Mouse (Mus musculus) heart, adult 2 months (tissue): ENCODE measurements around the gene Dnajb6. TPM values are rescaled to one million over a fixed set of nuclear protein-coding genes. Genes with fewer than 3 reads are reported as not detected.
A peak's percentile ranks its signal among the peaks of the same experiment; 100 is the strongest.

Experiments used
- DNase-seq, 2 experiments: peaks; one replicate each; pipeline ENCODE4 v3.0.0; 2021
- H3K27ac ChIP-seq: fragments of 200-600 bp; 2 replicates; pipeline ENCODE4 v1.8.1; 2022
- H3K27me3 ChIP-seq: fragments of 200-500 bp; 2 replicates; pipeline ENCODE4 v1.6.1; 2012; ENCODE audit warnings: mild to moderate bottlenecking, low read length, inconsistent platforms, mixed read lengths; ENCODE audit not compliant: control insufficient read depth, insufficient read depth
- H3K36me3 ChIP-seq: fragments of 200-500 bp; 2 replicates; pipeline ENCODE4 v1.6.1; 2012; ENCODE audit warnings: low read length, inconsistent platforms; ENCODE audit not compliant: control insufficient read depth, insufficient read depth
- H3K4me1 ChIP-seq: fragments of 200-500 bp; 2 replicates; pipeline ENCODE4 v1.6.1; 2011; ENCODE audit warnings: low read length; ENCODE audit not compliant: control insufficient read depth, insufficient read depth
- H3K4me3 ChIP-seq: fragments of 200-600 bp; 2 replicates; pipeline ENCODE4 v1.8.1; 2022
- H3K79me2 ChIP-seq: fragments of 200-500 bp; replicated peaks from 2 replicates; pipeline ENCODE4 v1.6.1; 2012; ENCODE audit warnings: mild to moderate bottlenecking, inconsistent platforms, low read length, moderate library complexity, mixed read lengths; ENCODE audit not compliant: control insufficient read depth, insufficient read depth
- H3K9ac ChIP-seq: fragments of 200-500 bp; 2 replicates; pipeline ENCODE4 v1.6.1; 2012; ENCODE audit warnings: low read depth, mild to moderate bottlenecking, control low read depth, inconsistent platforms, low read length, mixed read lengths
- CTCF ChIP-seq: fragments of 200-600 bp; IDR thresholded peaks from 2 replicates; pipeline ENCODE4 v1.8.1; 2022; ENCODE audit warnings: antibody characterized with exemption, mild to moderate bottlenecking, moderate library complexity
- EP300 ChIP-seq: fragments of 200-500 bp; IDR thresholded peaks from 2 replicates; pipeline ENCODE4 v1.6.1; 2011; ENCODE audit warnings: low read depth, low read length, control low read depth; ENCODE audit not compliant: insufficient read depth
- POLR2A ChIP-seq: fragments of 200-500 bp; IDR thresholded peaks from 2 replicates; pipeline ENCODE4 v1.6.1; 2011; ENCODE audit warnings: mild to moderate bottlenecking, low read depth, low read length, control low read depth; ENCODE audit not compliant: insufficient read depth
- WGBS: fragments of 180-500 bp; shearing (Covaris S2); methylation state at CpG from one replicate; pipeline ENCODE4 v1.1.7; 2018; 5-methylcytosine and 5-hydroxymethylcytosine counted together
- intact Hi-C: fragments of 180-260 bp; cut with DNase I; formaldehyde crosslinking; loops from one replicate; pipeline ENCODE4 v1.15.1; 2025
- long read RNA-seq: library from polyadenylated mRNA; stranded (forward); transcript quantifications from one replicate; pipeline ENCODE4 v2.0.0, GENCODE M21; 2021
- polyA plus RNA-seq: library from polyadenylated mRNA; depleted of rRNA; stranded (reverse); fragments of >200 nt; gene quantifications from 2 replicates; pipeline ENCODE4 v1.2.3, GENCODE M21; 2012; rRNA removed
- total RNA-seq, 2 experiments: library from RNA; stranded (reverse); gene quantifications; 2 replicates each; pipeline ENCODE4 v1.2.3; 2021

Gene Dnajb6
- 10 to 100 TPM; 71.0 to 78.4 TPM for total RNA-seq
- polyA plus RNA-seq = 34.0 and 39.3 TPM in 2 replicates
- long read RNA-seq, transcript Dnajb6-203 (8 exons, 1,605 nt) = minor isoform, 21 of 87 reads
- long read RNA-seq, transcript Dnajb6-201 (10 exons, 2,918 nt) = major isoform, 48 of 87 reads
- long read RNA-seq, partial matches to known transcripts = 1 of 87 reads
- long read RNA-seq, other reads (novel, unspliced or antisense) = 16 of 87 reads

DNA sequence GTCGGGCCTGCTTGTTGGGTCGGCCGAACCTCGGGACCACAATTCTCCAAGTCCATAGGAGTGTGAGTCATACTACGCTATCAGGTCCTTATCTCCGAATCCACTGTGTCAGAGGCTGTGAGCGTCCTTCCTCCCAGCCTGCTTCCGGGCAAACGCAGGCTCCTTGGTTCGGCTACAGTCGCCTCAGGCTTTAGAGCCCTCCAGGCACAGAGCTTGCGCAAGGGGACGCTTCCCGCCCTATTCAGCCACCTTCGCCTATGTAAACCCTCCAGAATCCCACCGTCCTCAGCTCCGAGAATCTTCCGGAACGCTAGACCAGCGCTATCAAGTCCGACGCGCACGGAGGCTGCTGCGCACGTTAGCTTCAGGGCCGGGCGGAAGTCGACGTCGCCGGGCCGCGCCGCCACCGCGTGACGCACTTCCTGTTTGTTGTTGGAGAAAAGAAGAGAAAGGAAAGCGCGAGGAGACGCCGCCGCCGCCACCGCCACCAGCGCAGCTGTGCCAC, at the start of gene Dnajb6, which contains the start of gene Gm5129:
Gene Dnajb6, plus strand, starts transcription at position 132 of the 505 bp plus-strand sequence.
Gene Gm5129, minus strand, starts transcription at position 380 of the 505 bp plus-strand sequence.
- H3K79me2 ChIP-seq = peaks cover 12% of the 10 kb centered on the region
- H3K4me1 ChIP-seq = peaks cover 7% of the 10 kb centered on the region
- H3K36me3 ChIP-seq = peaks cover 20% of the 10 kb centered on the region
- TF ChIP-seq CTCF (no peak), POLR2A (peak; percentile 94), EP300 (0 out of 2 replicates have a peak, but pooled peaks have one; percentile 43)
- under 1% methylated on average over 46 of the region's 46 CpGs for WGBS
- peak; percentile 97 to 98 for DNase-seq
- peak within 1 kb of the TSS; percentile 98 for H3K9ac ChIP-seq
- H3K27me3 ChIP-seq = no peaks in the 10 kb centered on the region
- H3K4me3 ChIP-seq = peak within 1 kb of the TSS; percentile 64
- intact Hi-C loops = loop anchor here (5.0 kb wide), 1 partner anchor 163 kb away; no protein-coding TSS in a partner anchor
- peak within 1 kb of the TSS; percentile 100 for H3K27ac ChIP-seq

- TF ChIP-seq CTCF = peak; percentile 79
- no peak for TF ChIP-seq EP300
- Histone ChIP-seq H3K79me2 (no peaks in the 10 kb centered on the region), H3K4me1 (no peaks in the 10 kb centered on the region), H3K27me3 (no peaks in the 10 kb centered on the region), H3K27ac (no peak overlapping the region), H3K9ac (no peak overlapping the region), H3K4me3 (no peak overlapping the region), H3K36me3 (no peaks in the 10 kb centered on the region)
- intact Hi-C loops = loop anchor here (1.0 kb wide), 1 partner anchor 298 kb away; no protein-coding TSS in a partner anchor
- 63% methylated on average over 3 of the region's 3 CpGs for WGBS
- DNase-seq = peak; percentile 15 to 20
These were observed 47.8 kb upstream of the Dnajb6 start for GRCm38 (mm10) chr5:29687671-29688070.

DNA sequence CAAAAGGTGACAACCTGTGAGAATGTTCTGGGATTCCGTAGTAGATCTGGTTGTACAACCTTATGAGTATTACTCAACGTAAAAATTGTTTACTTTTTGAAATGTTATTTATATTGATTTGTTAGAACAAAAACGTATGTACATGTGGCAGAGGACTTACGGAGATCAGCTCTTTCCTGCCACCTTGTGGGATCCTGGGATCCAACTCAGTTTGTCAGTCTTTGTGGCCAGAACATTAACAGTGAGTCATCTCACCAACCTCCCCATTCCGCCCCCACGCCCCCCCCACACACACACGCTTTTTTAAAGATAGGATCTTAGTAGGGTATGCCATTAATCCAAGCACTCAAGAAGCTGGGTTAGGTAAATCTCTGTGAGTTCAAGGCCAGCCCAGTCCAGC, 47.1 kb upstream of the Dnajb6 start:
- TF ChIP-seq POLR2A = no peak
- peak; percentile 21; the same call in 1 of the 2 replicates for TF ChIP-seq CTCF
- TF ChIP-seq EP300 = no peak
- intact Hi-C loops = no loop called here
- no peak overlapping the region for H3K27ac ChIP-seq
- no peaks in the 10 kb centered on the region for H3K79me2 ChIP-seq
- no peaks in the 10 kb centered on the region for H3K27me3 ChIP-seq
- DNase-seq = no peak
- no peak overlapping the region for H3K4me3 ChIP-seq
- H3K9ac ChIP-seq = no peak overlapping the region
- WGBS = 41% methylated on average over 7 of the region's 7 CpGs
- no peaks in the 10 kb centered on the region for H3K4me1 ChIP-seq
- H3K36me3 ChIP-seq = no peaks in the 10 kb centered on the region

- H3K9ac ChIP-seq = no peak overlapping the region
- H3K79me2 ChIP-seq = no peaks in the 10 kb centered on the region
- no peaks in the 10 kb centered on the region for H3K27me3 ChIP-seq
- H3K4me1 ChIP-seq = no peaks in the 10 kb centered on the region
- WGBS = 73% methylated on average over 4 of the region's 4 CpGs
- no peak overlapping the region for H3K4me3 ChIP-seq
- H3K27ac ChIP-seq = no peak overlapping the region
- TF ChIP-seq EP300 (no peak), CTCF (no peak), POLR2A (no peak)
- intact Hi-C loops = no loop called here
- DNase-seq = no peak
- no peaks in the 10 kb centered on the region for H3K36me3 ChIP-seq
These were observed 37.0 kb upstream of the Dnajb6 start for GRCm38 (mm10) chr5:29698493-29698892.

DNA sequence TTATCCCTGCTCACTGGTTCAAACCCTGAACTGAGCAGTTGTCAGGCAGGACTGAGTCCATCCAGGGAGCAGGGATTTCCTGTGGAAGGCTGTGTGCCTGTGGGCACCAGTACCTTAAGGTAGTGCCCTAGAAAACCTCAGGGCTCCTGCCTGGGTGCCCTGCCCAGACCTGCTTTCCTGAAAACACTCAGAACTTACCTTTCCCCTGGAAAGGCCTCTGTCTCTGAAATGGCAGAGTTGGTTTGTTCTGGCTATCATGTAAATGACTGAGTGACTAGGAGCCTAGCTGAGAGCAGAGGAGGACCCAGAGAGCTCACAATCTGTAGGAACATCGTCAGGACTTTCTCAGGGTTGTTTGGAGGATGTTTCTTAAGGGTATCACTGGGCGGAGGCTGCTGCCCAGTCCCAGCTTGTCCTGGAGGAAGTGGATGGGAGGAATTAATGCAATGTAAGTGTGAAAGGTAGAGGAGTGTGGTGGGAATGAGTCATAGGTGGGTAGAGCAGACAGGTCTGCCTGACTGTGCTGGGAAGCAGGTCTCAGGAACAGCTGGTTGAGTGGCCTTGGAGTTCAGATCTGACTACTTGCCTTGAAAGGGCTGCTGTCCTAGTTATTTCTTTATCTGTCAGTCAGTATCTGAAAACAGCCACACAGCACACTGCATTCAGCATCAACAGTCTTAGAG, 35.8 kb upstream of the Dnajb6 start:
- TF ChIP-seq POLR2A = no peak
- no peak for TF ChIP-seq CTCF
- TF ChIP-seq EP300 = no peak
- 82% methylated on average over 2 of the region's 2 CpGs for WGBS
- DNase-seq = no peak

GRCm38 (mm10) chr5:29707241-29707640, 28.2 kb upstream of the Dnajb6 start:
- Histone ChIP-seq H3K36me3 (no peaks in the 10 kb centered on the region), H3K79me2 (no peaks in the 10 kb centered on the region), H3K27ac (no peak overlapping the region), H3K27me3 (no peaks in the 10 kb centered on the region), H3K4me3 (no peak overlapping the region), H3K4me1 (no peaks in the 10 kb centered on the region), H3K9ac (no peak overlapping the region)
- no peak for DNase-seq
- intact Hi-C loops = no loop called here
- 82% methylated on average over 4 of the region's 4 CpGs for WGBS
- TF ChIP-seq POLR2A = no peak
- TF ChIP-seq CTCF = no peak
- TF ChIP-seq EP300 = no peak

More for the DNA sequence above, 35.8 kb upstream of the Dnajb6 start:
- intact Hi-C loops = no loop called here
- Histone ChIP-seq H3K4me1 (no peaks in the 10 kb centered on the region), H3K4me3 (no peak overlapping the region), H3K27ac (no peak overlapping the region), H3K9ac (no peak overlapping the region), H3K27me3 (no peaks in the 10 kb centered on the region), H3K79me2 (no peaks in the 10 kb centered on the region), H3K36me3 (no peaks in the 10 kb centered on the region)
